Mouse (Mus musculus) forebrain, embryonic 14.5 days (tissue): ENCODE data around the gene Tlr7. TPM values are rescaled to one million over a fixed set of nuclear protein-coding genes. Genes with fewer than 3 reads are reported as not detected.
A peak's percentile ranks its signal among the peaks of the same experiment; 100 is the strongest.

Experiments used
- ATAC-seq: fragments of 200-750 bp; cut with Nextera tagmentation; 2 replicates; pipeline ENCODE4 v1.8.0; 2017; ENCODE audit warnings: mild to moderate bottlenecking, moderate library complexity
- DNase-seq: peaks from one replicate; pipeline ENCODE4 v3.0.0-alpha.2; 2015; ENCODE audit warnings: low spot score
- H3K27ac ChIP-seq: fragments of 300-500 bp; sonication (generic); 2 replicates; pipeline ENCODE4 v1.5.1; 2014; ENCODE audit warnings: low read depth, mild to moderate bottlenecking, control low read depth, low read length, moderate library complexity
- H3K27me3 ChIP-seq: fragments of 300-500 bp; sonication (generic); replicated peaks from 2 replicates; pipeline ENCODE4 v1.6.1; 2014; ENCODE audit warnings: low read length, control low read depth, mixed read lengths; ENCODE audit not compliant: control insufficient read depth, insufficient read depth
- H3K36me3 ChIP-seq: fragments of 300-500 bp; sonication (generic); 2 replicates; pipeline ENCODE4 v1.6.1; 2014; ENCODE audit warnings: low read length, control low read depth; ENCODE audit not compliant: control insufficient read depth, insufficient read depth
- H3K4me1 ChIP-seq: fragments of 300-500 bp; sonication (generic); 2 replicates; pipeline ENCODE4 v1.6.1; 2014; ENCODE audit warnings: antibody characterized with exemption, low read length, control low read depth; ENCODE audit not compliant: control insufficient read depth, insufficient read depth
- H3K4me2 ChIP-seq: fragments of 300-500 bp; sonication (generic); 2 replicates; pipeline ENCODE4 v1.6.1; 2014; ENCODE audit warnings: mild to moderate bottlenecking, control low read depth, low read length
- H3K4me3 ChIP-seq: fragments of 300-500 bp; sonication (generic); 2 replicates; pipeline ENCODE4 v1.5.1; 2014; ENCODE audit warnings: low read depth, low read length, control low read depth
- H3K9ac ChIP-seq: fragments of 300-500 bp; sonication (generic); 2 replicates; pipeline ENCODE4 v1.6.1; 2014; ENCODE audit warnings: mild to moderate bottlenecking, low read length, control low read depth, moderate library complexity
- H3K9me3 ChIP-seq: fragments of 300-500 bp; sonication (generic); replicated peaks from 2 replicates; pipeline ENCODE4 v1.6.1; 2016; ENCODE audit warnings: low read length, control low read depth, mixed read lengths; ENCODE audit not compliant: control insufficient read depth
- WGBS: fragments of 180-500 bp; shearing (Covaris S2); extraction: QIAGEN DNeasy Blood & Tissue Kit; methylation state at CpG from one replicate; pipeline ENCODE4 v1.1.7; 2014; 5-methylcytosine and 5-hydroxymethylcytosine counted together
- polyA plus RNA-seq: library from polyadenylated mRNA; unstranded; fragments of >200 nt; fragmentation: Nextera tagmentation; extraction: Ambion mirVana; gene quantifications from 2 replicates; pipeline ENCODE4 v1.2.1, GENCODE M21; 2014

The Tlr7 gene
- polyA plus RNA-seq, 1 experiment from 2014 or later: 0.48 TPM

DNA sequence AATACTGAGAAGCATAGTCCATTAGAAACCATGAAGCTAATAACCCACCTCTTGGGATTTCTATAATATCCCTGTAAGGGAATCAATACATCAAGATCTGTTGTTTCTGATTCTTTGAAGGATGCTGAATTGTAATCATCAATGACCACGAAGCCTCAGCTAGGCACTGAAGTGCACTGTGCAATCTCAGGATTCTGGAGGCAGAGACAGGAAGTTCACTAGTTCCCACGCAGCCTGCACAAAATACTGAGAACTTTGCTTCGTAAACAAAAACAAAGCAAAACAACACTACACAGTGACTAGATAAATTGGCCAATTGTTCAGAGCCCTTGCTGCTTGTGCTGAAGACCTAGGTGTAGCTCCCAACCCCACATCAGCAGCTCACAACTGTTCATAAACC, 11.5 kb upstream of the Tlr7 start:
- H3K4me3 ChIP-seq: no peak overlapping the region
- no peaks in the 10 kb centered on the region for H3K4me1 ChIP-seq
- ATAC-seq (no peak), DNase-seq (no peak)
- H3K27me3 ChIP-seq: 0 out of 2 replicates have a peak, but pooled peaks cover 3% of the 10 kb centered on the region
- H3K9ac ChIP-seq: no peak overlapping the region
- no peaks in the 10 kb centered on the region for H3K36me3 ChIP-seq
- H3K9me3 ChIP-seq: no peaks in the 10 kb centered on the region
- no peak overlapping the region for H3K4me2 ChIP-seq
- 92% methylated on average over 3 of the region's 3 CpGs for WGBS
- H3K27ac ChIP-seq: no peak overlapping the region

DNA sequence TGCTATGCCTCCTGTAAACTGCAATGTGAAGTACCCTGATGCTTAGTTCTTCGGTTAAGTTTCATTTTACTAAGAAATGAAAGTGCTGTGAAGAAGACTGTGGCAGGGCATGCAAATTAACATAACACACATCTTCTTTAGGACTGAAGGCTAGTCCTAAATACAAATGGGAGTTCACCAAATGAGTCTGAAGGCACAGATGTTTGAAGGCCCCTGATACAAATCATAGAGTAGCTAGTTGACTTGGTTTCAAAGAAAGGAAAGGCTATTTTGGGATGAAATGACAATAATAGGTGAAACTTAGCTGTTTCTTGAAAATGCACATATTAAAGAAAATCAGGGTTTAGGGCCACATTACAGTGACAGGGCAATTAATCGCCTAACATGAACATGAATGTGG, 9.8 kb upstream of the Tlr7 start:
- Histone ChIP-seq H3K4me1 (no peaks in the 10 kb centered on the region), H3K9me3 (no peaks in the 10 kb centered on the region)
- WGBS: 89% methylated on average over 2 of the region's 2 CpGs

DNA sequence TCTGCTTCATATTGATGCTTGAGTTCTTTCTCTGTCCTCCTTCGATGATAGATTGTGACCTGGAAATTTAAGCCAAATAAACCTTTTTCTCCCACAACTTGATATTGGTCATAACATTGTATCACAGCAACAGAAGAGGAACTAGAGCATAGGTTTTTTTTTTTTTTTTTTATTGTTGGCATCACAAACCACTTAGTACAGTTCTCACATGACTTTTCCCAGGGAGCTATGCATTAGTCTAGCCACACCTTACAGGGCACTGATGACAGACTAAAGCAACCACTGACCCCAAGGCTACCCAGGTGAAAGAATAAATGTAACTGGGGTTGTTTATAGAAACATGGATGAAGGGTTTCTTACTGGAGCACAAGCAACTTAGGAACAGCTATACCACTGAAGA, 7.6 kb upstream of the Tlr7 start:
- DNase-seq: no peak

More for the DNA sequence above, 9.8 kb upstream of the Tlr7 start:
- Histone ChIP-seq H3K27me3 (no peaks in the 10 kb centered on the region), H3K27ac (no peak overlapping the region), H3K9ac (no peak overlapping the region), H3K4me3 (no peak overlapping the region), H3K4me2 (no peak overlapping the region), H3K36me3 (no peaks in the 10 kb centered on the region)
- DNase-seq: no peak
- no peak for ATAC-seq

DNA sequence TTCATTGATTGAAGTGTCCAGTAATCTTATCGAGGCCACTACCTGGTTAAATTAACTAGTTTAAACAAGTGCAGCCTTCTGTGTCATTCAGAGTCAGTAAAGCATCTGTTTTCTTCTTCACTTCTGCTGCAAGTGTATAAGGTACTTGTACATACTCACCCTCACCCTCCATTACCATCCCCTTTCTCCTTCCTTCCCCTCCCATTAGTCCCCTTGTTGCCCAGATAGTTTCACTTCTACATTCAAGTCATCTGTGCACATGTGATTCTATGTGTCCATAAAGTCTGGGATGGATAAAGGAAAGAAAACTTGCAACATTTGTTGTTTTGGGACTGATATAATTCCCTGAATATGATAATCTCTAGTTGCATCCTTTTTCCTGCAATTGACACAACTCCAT, 4.2 kb upstream of the Tlr7 start:
- no peak for ATAC-seq
- DNase-seq: no peak
- Histone ChIP-seq H3K27ac (no peak overlapping the region), H3K4me1 (no peaks in the 10 kb centered on the region), H3K9me3 (no peaks in the 10 kb centered on the region), H3K36me3 (no peaks in the 10 kb centered on the region), H3K27me3 (no peaks in the 10 kb centered on the region), H3K4me3 (no peak overlapping the region), H3K4me2 (no peak overlapping the region), H3K9ac (no peak overlapping the region)
- 76% methylated on average over 1 of the region's 1 CpGs for WGBS

More for the DNA sequence above, 7.6 kb upstream of the Tlr7 start:
- no peak overlapping the region for H3K4me3 ChIP-seq
- H3K4me2 ChIP-seq: no peak overlapping the region
- no peaks in the 10 kb centered on the region for H3K27me3 ChIP-seq
- no peaks in the 10 kb centered on the region for H3K4me1 ChIP-seq
- H3K27ac ChIP-seq: no peak overlapping the region
- no peaks in the 10 kb centered on the region for H3K36me3 ChIP-seq
- H3K9me3 ChIP-seq: no peaks in the 10 kb centered on the region
- no peak for ATAC-seq
- no peak overlapping the region for H3K9ac ChIP-seq
- WGBS: 100% methylated on average over 1 of the region's 1 CpGs

DNA sequence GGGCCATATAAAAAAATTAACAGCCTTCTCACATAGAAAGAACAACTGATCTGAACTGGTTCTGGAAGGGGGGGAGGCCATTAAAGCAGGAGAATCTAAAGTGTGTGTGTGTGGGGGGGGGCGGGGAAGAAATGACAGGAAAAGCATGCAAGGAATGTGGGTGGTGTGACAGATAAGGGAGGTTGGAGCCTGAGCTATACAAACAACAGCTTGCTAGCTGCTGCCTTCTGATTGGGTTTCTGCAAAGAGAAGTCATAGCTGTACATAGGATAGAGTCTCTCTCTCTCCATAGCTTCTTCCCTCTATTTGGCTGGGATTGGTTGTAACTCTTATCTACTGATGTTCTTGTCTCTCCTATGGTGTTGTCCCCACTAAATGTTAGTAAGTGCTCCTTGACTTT, 2.2 kb upstream of the Tlr7 start:
- no peaks in the 10 kb centered on the region for H3K36me3 ChIP-seq
- no peak overlapping the region for H3K27ac ChIP-seq
- ATAC-seq (no peak), DNase-seq (no peak)
- H3K4me1 ChIP-seq: no peaks in the 10 kb centered on the region
- no peaks in the 10 kb centered on the region for H3K9me3 ChIP-seq
- no peak overlapping the region for H3K4me2 ChIP-seq
- 78% methylated on average over 1 of the region's 1 CpGs for WGBS
- no peaks in the 10 kb centered on the region for H3K27me3 ChIP-seq
- H3K9ac ChIP-seq: no peak overlapping the region
- no peak overlapping the region for H3K4me3 ChIP-seq

DNA sequence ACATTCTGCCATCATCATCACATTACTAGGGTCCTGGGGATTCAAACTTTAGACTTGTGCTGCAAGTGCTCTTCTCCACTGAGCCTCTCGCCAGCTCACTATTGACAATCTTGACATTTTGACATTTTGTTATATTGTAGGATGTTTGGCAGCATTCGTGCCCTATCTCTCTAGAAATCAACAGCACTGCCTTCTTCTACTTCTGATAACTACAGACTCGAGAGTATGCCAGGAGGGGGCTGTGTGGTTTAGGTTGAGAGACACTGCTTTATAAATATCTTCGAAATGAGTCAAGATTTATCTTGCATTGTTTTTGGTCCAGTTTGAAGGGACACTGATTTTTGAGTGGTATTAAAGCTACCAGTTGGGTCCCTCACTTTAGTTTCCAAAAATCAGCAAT, 635 bp upstream of the Tlr7 start:
- no peak overlapping the region for H3K9ac ChIP-seq
- H3K27me3 ChIP-seq: no peaks in the 10 kb centered on the region
- no peak overlapping the region for H3K27ac ChIP-seq
- DNase-seq (no peak), ATAC-seq (no peak)
- no peaks in the 10 kb centered on the region for H3K36me3 ChIP-seq
- no peak overlapping the region for H3K4me2 ChIP-seq
- WGBS: 76% methylated on average over 4 of the region's 4 CpGs
- H3K9me3 ChIP-seq: no peaks in the 10 kb centered on the region
- no peak overlapping the region for H3K4me3 ChIP-seq
- H3K4me1 ChIP-seq: no peaks in the 10 kb centered on the region

DNA sequence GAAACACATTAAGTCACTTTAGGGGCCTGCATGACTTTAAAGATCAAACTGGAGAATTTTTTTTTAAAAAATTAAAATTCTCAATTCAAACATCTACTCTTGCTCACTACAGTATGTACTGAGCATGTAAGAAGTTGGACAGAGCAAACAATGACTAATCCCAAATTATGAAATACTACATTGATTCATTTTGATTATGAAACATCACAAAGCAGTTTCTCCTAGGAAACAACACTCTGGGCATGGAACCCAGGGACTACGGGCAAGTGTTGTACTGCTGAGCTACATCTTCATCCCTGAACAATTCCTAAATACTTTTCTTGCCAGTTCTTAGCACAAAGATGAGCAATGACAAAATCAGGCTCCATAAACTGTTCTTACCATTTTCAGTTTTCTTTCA, 738 bp downstream of the Tlr7 start:
- no peak for DNase-seq
- H3K27me3 ChIP-seq: no peaks in the 10 kb centered on the region
- no peaks in the 10 kb centered on the region for H3K36me3 ChIP-seq
- ATAC-seq: no peak
- H3K4me2 ChIP-seq: no peak overlapping the region
- H3K27ac ChIP-seq: no peak overlapping the region
- no peak overlapping the region for H3K4me3 ChIP-seq
- no peaks in the 10 kb centered on the region for H3K9me3 ChIP-seq
- no peaks in the 10 kb centered on the region for H3K4me1 ChIP-seq
- 83% methylated on average over 1 of the region's 1 CpGs for WGBS
- H3K9ac ChIP-seq: no peak overlapping the region

DNA sequence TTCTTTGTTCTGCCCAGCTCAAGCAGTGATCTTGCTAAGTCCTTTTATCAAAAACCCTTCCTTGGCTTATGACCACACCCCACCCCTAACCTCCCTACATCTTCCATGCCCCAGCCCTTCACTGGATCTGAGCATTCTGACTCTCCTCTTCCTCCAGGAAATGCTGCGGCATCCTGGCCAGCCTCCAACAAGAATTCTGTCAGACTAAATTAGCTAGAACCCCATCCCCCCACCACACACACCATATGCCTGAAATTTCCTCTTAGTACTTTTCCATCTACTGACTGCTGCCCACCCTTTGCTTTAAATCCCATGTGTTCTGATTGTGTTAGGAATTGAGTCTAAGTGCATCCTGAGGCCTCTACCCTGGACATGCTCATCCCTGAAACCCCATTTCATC, 1.3 kb downstream of the Tlr7 start:
- Histone ChIP-seq H3K27me3 (no peaks in the 10 kb centered on the region), H3K9ac (no peak overlapping the region), H3K4me3 (no peak overlapping the region), H3K27ac (no peak overlapping the region), H3K9me3 (no peaks in the 10 kb centered on the region), H3K4me1 (no peaks in the 10 kb centered on the region), H3K36me3 (no peaks in the 10 kb centered on the region), H3K4me2 (no peak overlapping the region)
- DNase-seq (peak; percentile 51), ATAC-seq (peak; percentile 37; the same call in 1 of the 2 replicates)
- WGBS: 57% methylated on average over 1 of the region's 1 CpGs

DNA sequence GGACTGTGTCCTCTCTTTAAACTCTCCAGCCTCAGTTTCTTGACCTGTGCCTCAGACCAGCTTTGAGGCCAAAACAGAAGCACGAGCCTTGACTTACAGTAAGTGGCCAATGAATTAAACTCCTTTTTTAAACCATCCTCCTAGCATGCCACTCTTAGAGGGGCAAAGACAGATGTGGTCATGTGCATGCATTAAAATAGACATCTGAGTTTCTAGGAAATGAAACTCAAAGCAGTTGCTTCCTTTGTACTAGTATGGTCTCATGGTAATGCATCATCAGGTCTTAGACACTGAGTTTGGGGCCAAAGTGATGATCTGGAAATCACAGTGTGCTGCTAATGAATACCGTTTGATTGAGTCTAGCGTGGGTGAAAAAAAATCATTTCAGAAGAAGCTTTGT, 1.8 kb downstream of the Tlr7 start:
- Histone ChIP-seq H3K4me2 (no peak overlapping the region), H3K36me3 (no peaks in the 10 kb centered on the region), H3K9me3 (no peaks in the 10 kb centered on the region), H3K27me3 (no peaks in the 10 kb centered on the region), H3K27ac (no peak overlapping the region), H3K4me3 (no peak overlapping the region), H3K4me1 (no peaks in the 10 kb centered on the region), H3K9ac (no peak overlapping the region)
- DNase-seq: no peak
- no peak for ATAC-seq
- WGBS: 83% methylated on average over 3 of the region's 3 CpGs
